ENCODE assay signal across 10 mouse cellular contexts in the genomic region with DNA sequence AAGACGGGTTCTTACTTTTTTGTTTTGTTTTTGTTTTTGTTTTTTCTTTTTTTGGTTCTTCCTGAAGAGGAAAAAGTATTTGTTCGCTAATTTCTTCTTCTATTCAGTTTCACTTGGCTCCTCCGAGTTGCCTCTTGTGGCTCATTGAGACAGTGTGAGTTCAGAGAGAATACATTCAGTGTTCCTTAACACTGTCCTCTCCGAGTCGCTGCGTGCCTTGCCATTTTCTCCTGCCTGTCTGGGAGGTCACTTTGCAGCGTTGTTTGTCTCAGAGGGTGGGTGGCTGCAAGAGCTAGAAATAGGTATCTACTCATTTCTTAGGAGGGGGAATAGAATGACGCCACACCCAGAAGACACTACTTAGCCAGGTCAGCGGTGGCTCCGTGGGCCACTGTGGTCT.
DNase-seq lines count a peak whose midpoint lies in the region; ATAC-seq and TF ChIP-seq lines count a peak whose summit lies in the region.
"Had no signal": no experiment of that assay in that cellular context is flagged by ENCODE, and none has a peak within 500 bp of the region (broad histone marks: within the 10 kb centered on the region; RNA-seq: fewer than 3 reads in every experiment).

No protein-coding gene starts in this region.

- DNase-seq in hindbrain, embryonic 10.5 days (ENCODE audit: low spot score), result no peak
- DNase-seq in midbrain, embryonic 10.5 days (ENCODE audit: low spot score), result no peak
- no peak for DNase-seq in heart, postnatal 0 days (ENCODE audit: low spot score)
- DNase-seq in left cerebral cortex, adult 9 months (ENCODE audit: low spot score in 2 of 2), result no peak
- no peak for DNase-seq in cerebellum, adult 18-20 months
- DNase-seq: gastrocnemius, postnatal 25 days had no signal

- no peaks in the 10 kb centered on the region for H3K4me1 ChIP-seq in hindbrain, embryonic 13.5 days (replicated peaks)
- no peaks in the 10 kb centered on the region for H3K4me1 ChIP-seq in hindbrain, embryonic 10.5 days (replicated peaks)
- no peaks in the 10 kb centered on the region for H3K4me1 ChIP-seq in midbrain, embryonic 16.5 days (ENCODE audit: control insufficient read depth, insufficient read depth, low read length)
- no peaks in the 10 kb centered on the region for H3K4me1 ChIP-seq in midbrain, embryonic 10.5 days
- H3K4me1 ChIP-seq in heart, postnatal 0 days (ENCODE audit: control insufficient read depth, insufficient read depth), result no peaks in the 10 kb centered on the region
- H3K4me1 ChIP-seq in stomach, embryonic 14.5 days (ENCODE audit: control insufficient read depth, insufficient read depth, low read length), result no peaks in the 10 kb centered on the region

- H3K4me2 ChIP-seq in hindbrain, embryonic 13.5 days, result peak overlapping the region; percentile 15; the same call in 1 of the 2 replicates
- H3K4me2 ChIP-seq in midbrain, embryonic 16.5 days (ENCODE audit: low read length), result peak overlapping the region; percentile 31
- H3K4me2 ChIP-seq in heart, postnatal 0 days (ENCODE audit: low read depth, low read length), result peak overlapping the region; percentile 66
- 0 out of 2 replicates have a peak overlapping the region, but pooled peaks have one; percentile 17 for H3K4me2 ChIP-seq in stomach, embryonic 14.5 days (replicated peaks; ENCODE audit: low read depth, low read length)

- no peaks in the 10 kb centered on the region for H3K9me3 ChIP-seq in hindbrain, embryonic 13.5 days
- no peaks in the 10 kb centered on the region for H3K9me3 ChIP-seq in hindbrain, embryonic 10.5 days
- no peaks in the 10 kb centered on the region for H3K9me3 ChIP-seq in midbrain, embryonic 16.5 days (replicated peaks; ENCODE audit: control insufficient read depth, low read length, poor library complexity, severe bottlenecking)
- H3K9me3 ChIP-seq in midbrain, embryonic 10.5 days (replicated peaks), result no peaks in the 10 kb centered on the region
- no peaks in the 10 kb centered on the region for H3K9me3 ChIP-seq in heart, postnatal 0 days (replicated peaks; ENCODE audit: control insufficient read depth, low read length)
- H3K9me3 ChIP-seq in stomach, embryonic 14.5 days (ENCODE audit: control insufficient read depth, low read depth, low read length), result no peaks in the 10 kb centered on the region

- no peaks in the 10 kb centered on the region for H3K36me3 ChIP-seq in hindbrain, embryonic 13.5 days
- H3K36me3 ChIP-seq in hindbrain, embryonic 10.5 days, result no peaks in the 10 kb centered on the region
- H3K36me3 ChIP-seq in midbrain, embryonic 16.5 days (ENCODE audit: control insufficient read depth, insufficient read depth, low read length), result no peaks in the 10 kb centered on the region
- H3K36me3 ChIP-seq in midbrain, embryonic 10.5 days, result no peaks in the 10 kb centered on the region
- H3K36me3 ChIP-seq in heart, postnatal 0 days (replicated peaks; ENCODE audit: control insufficient read depth, insufficient read depth, low read length), result no peaks in the 10 kb centered on the region
- H3K36me3 ChIP-seq in stomach, embryonic 14.5 days (ENCODE audit: control insufficient read depth, insufficient read depth, low read length), result no peaks in the 10 kb centered on the region

- no peak overlapping the region for H3K27ac ChIP-seq in hindbrain, embryonic 13.5 days
- H3K27ac ChIP-seq in hindbrain, embryonic 10.5 days, result no peak overlapping the region
- no peak overlapping the region for H3K27ac ChIP-seq in midbrain, embryonic 16.5 days (ENCODE audit: low read length)
- H3K27ac ChIP-seq in midbrain, embryonic 10.5 days (replicated peaks), result no peak overlapping the region
- H3K27ac ChIP-seq in heart, postnatal 0 days (ENCODE audit: low read depth), result no peak overlapping the region
- H3K27ac ChIP-seq in stomach, embryonic 14.5 days (ENCODE audit: low read length), result no peak overlapping the region

- H3K9ac ChIP-seq in hindbrain, embryonic 13.5 days, result no peak overlapping the region
- no peak overlapping the region for H3K9ac ChIP-seq in midbrain, embryonic 16.5 days (ENCODE audit: low read depth, low read length)
- H3K9ac ChIP-seq in heart, postnatal 0 days (replicated peaks; ENCODE audit: low read depth, low read length), result 0 out of 2 replicates have a peak overlapping the region, but pooled peaks have one; percentile 20
- no peak overlapping the region for H3K9ac ChIP-seq in stomach, embryonic 14.5 days (replicated peaks; ENCODE audit: low read depth, low read length)

- no peak for ATAC-seq in hindbrain, embryonic 13.5 days (ENCODE audit: low FRiP score)
- no peak for ATAC-seq in midbrain, embryonic 16.5 days
- 0 out of 2 replicates have a peak, but pooled peaks have one; percentile 51 for ATAC-seq in heart, postnatal 0 days (ENCODE audit: insufficient read depth, low read depth)
- ATAC-seq in stomach, embryonic 14.5 days (ENCODE audit: insufficient number of reproducible peaks, insufficient read depth, low FRiP score, low read depth), result no peak
- ATAC-seq: Patski had no signal

- no peak for TF ChIP-seq CTCF in heart, postnatal 0 days (IDR thresholded peaks at IDR 0.05; ENCODE audit: low read depth)

- TF ChIP-seq EP300 in heart, postnatal 0 days (IDR thresholded peaks at IDR 0.05; ENCODE audit: low read depth), result no peak

- H3K27me3 ChIP-seq in hindbrain, embryonic 13.5 days, result no peaks in the 10 kb centered on the region
- no peaks in the 10 kb centered on the region for H3K27me3 ChIP-seq in hindbrain, embryonic 10.5 days (ENCODE audit: insufficient read depth, poor library complexity, severe bottlenecking)
- no peaks in the 10 kb centered on the region for H3K27me3 ChIP-seq in midbrain, embryonic 16.5 days (ENCODE audit: control insufficient read depth, insufficient read depth, low read depth, low read length)
- no peaks in the 10 kb centered on the region for H3K27me3 ChIP-seq in midbrain, embryonic 10.5 days (ENCODE audit: low read depth, poor library complexity, severe bottlenecking)
- H3K27me3 ChIP-seq in heart, postnatal 0 days (ENCODE audit: control insufficient read depth, insufficient read depth, low read length), result no peaks in the 10 kb centered on the region
- H3K27me3 ChIP-seq in stomach, embryonic 14.5 days (ENCODE audit: control insufficient read depth, insufficient read depth, low read length), result no peaks in the 10 kb centered on the region
- H3K27me3 ChIP-seq: Patski had no signal

- no peak overlapping the region for H3K4me3 ChIP-seq in hindbrain, embryonic 13.5 days
- no peak overlapping the region for H3K4me3 ChIP-seq in hindbrain, embryonic 10.5 days
- no peak overlapping the region for H3K4me3 ChIP-seq in midbrain, embryonic 16.5 days (ENCODE audit: low read depth, low read length)
- H3K4me3 ChIP-seq in midbrain, embryonic 10.5 days, result no peak overlapping the region
- peak overlapping the region; percentile 58 for H3K4me3 ChIP-seq in heart, postnatal 0 days (ENCODE audit: low read depth, low read length)
- H3K4me3 ChIP-seq in stomach, embryonic 14.5 days (ENCODE audit: low read depth, low read length), result no peak overlapping the region

- 69% methylated on average over 10 of the region's 10 CpGs for WGBS in hindbrain, embryonic 13.5 days
- WGBS in hindbrain, embryonic 10.5 days, result 70% methylated on average over 10 of the region's 10 CpGs
- 69% methylated on average over 10 of the region's 10 CpGs for WGBS in midbrain, embryonic 16.5 days
- 73% methylated on average over 10 of the region's 10 CpGs for WGBS in midbrain, embryonic 10.5 days
- 34% methylated on average over 10 of the region's 10 CpGs for WGBS in heart, postnatal 0 days
- 54% methylated on average over 10 of the region's 10 CpGs for WGBS in stomach, embryonic 14.5 days

Comparison
In these comparisons a context has a peak if more than half of its experiments do, and no peak if none do; other contexts are left out.
1. H3K4me2 ChIP-seq: peak in every context shown above with its lines; median percentile 66 in heart, postnatal 0 days; 31 in midbrain, embryonic 16.5 days; 17 in stomach, embryonic 14.5 days; 15 in hindbrain, embryonic 13.5 days.